Mouse (Mus musculus) MEL (cell line): ENCODE data around the gene Khdc1a. TPM values are rescaled to one million over a fixed set of nuclear protein-coding genes. Genes with fewer than 3 reads are reported as not detected.

ENCODE experiments used
- DNase-seq: peaks from one replicate; pipeline ENCODE4 v3.0.0; 2011; ENCODE audit warnings: low read depth, low spot score
- H3K27ac ChIP-seq: 2 replicates; pipeline ENCODE4 v1.5.1; 2012; ENCODE audit warnings: low read depth, mild to moderate bottlenecking, control low read depth, low read length, moderate library complexity; ENCODE audit not compliant: control insufficient read depth
- H3K27me3 ChIP-seq, 2 experiments: fragments of 150-350 bp in 1 of 2; sonication (generic) in 1 of 2; 2 replicates each; pipeline ENCODE4 v1.6.1; 2012; ENCODE audit warnings: low read length in 2 of 2, mild to moderate bottlenecking in 2 of 2, improper control_type of control experiment in 1 of 2, moderate library complexity in 1 of 2; ENCODE audit not compliant: insufficient read depth in 2 of 2, control insufficient read depth in 1 of 2
- H3K36me3 ChIP-seq, 2 experiments: 2 replicates each; pipeline ENCODE4 v1.6.1; 2012 to 2014; ENCODE audit warnings: low read length in 2 of 2, improper control_type of control experiment in 1 of 2, inconsistent platforms in 1 of 2, mild to moderate bottlenecking in 1 of 2; ENCODE audit not compliant: insufficient read depth in 2 of 2, control insufficient read depth in 1 of 2
- H3K4me1 ChIP-seq, 2 experiments: fragments of 150-350 bp in 1 of 2; sonication (generic) in 1 of 2; 2 replicates each; pipeline ENCODE4 v1.6.1; 2012; ENCODE audit warnings: low read length in 2 of 2, improper control_type of control experiment in 1 of 2, mild to moderate bottlenecking in 1 of 2; ENCODE audit not compliant: insufficient read depth in 2 of 2, control insufficient read depth in 1 of 2
- H3K4me3 ChIP-seq, 2 experiments: fragments of 150-350 bp in 1 of 2; sonication (generic) in 1 of 2; 2 replicates each; pipeline ENCODE4 v1.5.1; 2012; ENCODE audit warnings: low read depth in 2 of 2, low read length in 2 of 2, mild to moderate bottlenecking in 2 of 2, moderate library complexity in 2 of 2, control low read depth in 1 of 2, improper control_type of control experiment in 1 of 2; ENCODE audit not compliant: control insufficient read depth in 1 of 2, insufficient read depth in 1 of 2
- H3K79me2 ChIP-seq: 2 replicates; pipeline ENCODE4 v1.6.1; 2012; ENCODE audit warnings: mild to moderate bottlenecking, low read length, moderate library complexity; ENCODE audit not compliant: control insufficient read depth, poor library complexity, insufficient read depth
- H3K9ac ChIP-seq: 2 replicates; pipeline ENCODE4 v1.6.1; 2012; ENCODE audit warnings: low read depth, mild to moderate bottlenecking, control low read depth, low read length, moderate library complexity; ENCODE audit not compliant: control insufficient read depth, poor library complexity, severe bottlenecking
- H3K9me3 ChIP-seq: fragments of 150-350 bp; sonication (generic); replicated peaks from 2 replicates; pipeline ENCODE4 v1.6.1; 2012; ENCODE audit warnings: mild to moderate bottlenecking, low read length, improper control_type of control experiment, moderate library complexity; ENCODE audit not compliant: insufficient read depth
- BHLHE40 ChIP-seq: IDR thresholded peaks from 2 replicates; pipeline ENCODE4 v1.6.1; 2012; ENCODE audit warnings: low read depth, mild to moderate bottlenecking, inconsistent platforms, low read length, improper control_type of control experiment, borderline replicate concordance
- CHD2 ChIP-seq: IDR thresholded peaks from 2 replicates; pipeline ENCODE4 v1.6.1; 2011; ENCODE audit warnings: low read length, improper control_type of control experiment
- E2F4 ChIP-seq: IDR thresholded peaks from 2 replicates; pipeline ENCODE4 v1.6.1; 2011; ENCODE audit warnings: low read depth, low read length, improper control_type of control experiment, borderline replicate concordance
- ELF1 ChIP-seq: IDR thresholded peaks from 2 replicates; pipeline ENCODE4 v1.6.1; 2014; ENCODE audit warnings: low read depth, mild to moderate bottlenecking, inconsistent platforms, low read length, improper control_type of control experiment, moderate library complexity
- EP300 ChIP-seq, 2 experiments: IDR thresholded peaks; 2 replicates each; pipeline ENCODE4 v1.6.1; 2011; ENCODE audit warnings: improper control_type of control experiment in 2 of 2, low read length in 2 of 2, low read depth in 1 of 2, mild to moderate bottlenecking in 1 of 2
- ETS1 ChIP-seq: IDR thresholded peaks from 2 replicates; pipeline ENCODE4 v1.6.1; 2012; ENCODE audit warnings: low read depth, mild to moderate bottlenecking, inconsistent platforms, low read length, improper control_type of control experiment, moderate library complexity
- MAFK ChIP-seq: IDR thresholded peaks from 2 replicates; pipeline ENCODE4 v1.6.1; 2011; ENCODE audit warnings: low read depth, mild to moderate bottlenecking, low read length, improper control_type of control experiment, borderline replicate concordance
- MEF2A ChIP-seq: IDR thresholded peaks from 2 replicates; pipeline ENCODE4 v1.6.1; 2014; ENCODE audit warnings: low read depth, mild to moderate bottlenecking, inconsistent platforms, low read length, improper control_type of control experiment; ENCODE audit not compliant: poor library complexity, insufficient replicate concordance, severe bottlenecking; ENCODE audit errors: extremely low read depth
- MYB ChIP-seq: IDR thresholded peaks from 2 replicates; pipeline ENCODE4 v1.6.1; 2011; ENCODE audit warnings: mild to moderate bottlenecking, low read depth, low read length, improper control_type of control experiment
- NELFE ChIP-seq: IDR thresholded peaks from 2 replicates; pipeline ENCODE4 v1.6.1; 2011; ENCODE audit warnings: low read depth, low read length, improper control_type of control experiment
- POLR2AphosphoS5 ChIP-seq: IDR thresholded peaks from 2 replicates; pipeline ENCODE4 v1.6.1; 2012; ENCODE audit warnings: low read depth, borderline replicate concordance, mild to moderate bottlenecking, inconsistent platforms, low read length, moderate library complexity, mixed read lengths
- RAD21 ChIP-seq: IDR thresholded peaks from 2 replicates; pipeline ENCODE4 v1.6.1; 2011; ENCODE audit warnings: mild to moderate bottlenecking, low read depth, low read length, improper control_type of control experiment
- SIN3A ChIP-seq: IDR thresholded peaks from 2 replicates; pipeline ENCODE4 v1.6.1; 2012; ENCODE audit warnings: low read length, improper control_type of control experiment, inconsistent platforms
- TAL1 ChIP-seq: IDR thresholded peaks from 2 replicates; pipeline ENCODE4 v1.6.1; 2012; ENCODE audit warnings: mild to moderate bottlenecking, inconsistent platforms, low read length, moderate library complexity, mixed read lengths
- TBP ChIP-seq: IDR thresholded peaks from 2 replicates; pipeline ENCODE4 v1.8.0; 2011; ENCODE audit warnings: low read depth, low read length, improper control_type of control experiment
- TCF12 ChIP-seq: IDR thresholded peaks from 2 replicates; pipeline ENCODE4 v1.6.1; 2014; ENCODE audit warnings: low read depth, mild to moderate bottlenecking, inconsistent platforms, low read length, improper control_type of control experiment, moderate library complexity
- USF1 ChIP-seq: IDR thresholded peaks from 2 replicates; pipeline ENCODE4 v1.6.1; 2014; ENCODE audit warnings: low read depth, mild to moderate bottlenecking, inconsistent platforms, low read length, improper control_type of control experiment, moderate library complexity
- ZC3H11A ChIP-seq: IDR thresholded peaks from 2 replicates; pipeline ENCODE4 v1.6.1; 2012; ENCODE audit warnings: low read depth, mild to moderate bottlenecking, inconsistent platforms, low read length, improper control_type of control experiment
- ZKSCAN1 ChIP-seq: IDR thresholded peaks from 2 replicates; pipeline ENCODE4 v1.6.1; 2012; ENCODE audit warnings: low read depth, mild to moderate bottlenecking, inconsistent platforms, low read length, improper control_type of control experiment, moderate library complexity
- polyA plus RNA-seq, 2 experiments: library from polyadenylated mRNA; stranded (reverse) in 1 of 2; unstranded in 1 of 2; fragments of >175 nt in 1 of 2; fragments of >200 nt in 1 of 2; gene quantifications; 2 replicates each; pipeline versions ENCODE4 v1.2.1 to v1.2.4; 2012; ENCODE audit warnings: low replicate concordance in 2 of 2, low read depth in 1 of 2; ENCODE audit not compliant: insufficient read length in 2 of 2, insufficient read depth in 1 of 2, missing spikeins in 1 of 2
- total RNA-seq: library from RNA; depleted of rRNA; stranded (reverse); fragments of 300-350 nt; gene quantifications from 2 replicates; pipeline ENCODE4 v1.2.3, GENCODE M21; 2012; rRNA removed

Gene Khdc1a
- total and polyA plus RNA-seq, 3 experiments: 0.08 TPM; not detected in 2

GRCm38 (mm10) chr1:21383256-21383655 lies 33.8 kb downstream of the Khdc1a start, which contains the start of gene Khdc1b:
Gene Khdc1b (plus strand): TSS chr1:21383556.
- H3K4me3 ChIP-seq: no peak within 1 kb of the TSS
- no peaks in the 10 kb centered on the region for H3K9me3 ChIP-seq
- H3K9ac ChIP-seq: no peak within 1 kb of the TSS
- no peaks in the 10 kb centered on the region for H3K36me3 ChIP-seq
- H3K27me3 ChIP-seq: no peaks in the 10 kb centered on the region
- no peaks in the 10 kb centered on the region for H3K79me2 ChIP-seq
- H3K4me1 ChIP-seq: no peaks in the 10 kb centered on the region
- DNase-seq: no peak
- TF ChIP-seq EP300 (IDR thresholded peaks at IDR 0.05; ENCODE audit: low read depth in 1 of 2, low read length in 2 of 2) (no peak), ETS1 (no peak), E2F4 (no peak), ELF1 (no peak), ZC3H11A (no peak), BHLHE40 (no peak), TBP (no peak), ZKSCAN1 (no peak), POLR2AphosphoS5 (no peak), SIN3A (no peak), RAD21 (no peak), MEF2A (no peak)
- H3K27ac ChIP-seq: no peak within 1 kb of the TSS

GRCm38 (mm10) chr1:21391138-21391671 lies 41.8 kb downstream of the Khdc1a start:
- Histone ChIP-seq H3K4me1 (no peaks in the 10 kb centered on the region), H3K4me3 (no peak overlapping the region), H3K36me3 (no peaks in the 10 kb centered on the region), H3K9me3 (no peaks in the 10 kb centered on the region), H3K27ac (no peak overlapping the region), H3K9ac (no peak overlapping the region), H3K27me3 (no peaks in the 10 kb centered on the region), H3K79me2 (no peaks in the 10 kb centered on the region)
- TF ChIP-seq SIN3A (no peak), NELFE (no peak), CHD2 (no peak), TCF12 (no peak), MYB (no peak), POLR2AphosphoS5 (no peak), USF1 (no peak), TAL1 (no peak), MAFK (no peak)
- DNase-seq: no peak

Other genes starting within 250 kb of the Khdc1a start
- 1.3 TPM in 2 replicates for gene Tmem14a, start 131.1 kb upstream of the Khdc1a start, total RNA-seq
- gene Tmem14a, start 131.1 kb upstream of the Khdc1a start, polyA plus RNA-seq: 1 to 10 TPM in 1 of 2 experiments, not detected in 1; 1.7 TPM
- 2.2 and 4.5 TPM in 2 replicates for gene Gsta3, start 109.1 kb upstream of the Khdc1a start, total RNA-seq
- gene Gsta3, start 109.1 kb upstream of the Khdc1a start, polyA plus RNA-seq: 1 to 10 TPM in 1 of 2 experiments, not detected in 1; 3.4 TPM
- gene Khdc1c, start 18.7 kb downstream of the Khdc1a start, total RNA-seq: 0.10 TPM in 1 of 2 replicates, not detected in the other
- gene Khdc1c, start 18.7 kb downstream of the Khdc1a start, polyA plus RNA-seq: under 1 TPM in 1 of 2 experiments, not detected in 1; 0.10 TPM
- gene Khdc1b, start 33.9 kb downstream of the Khdc1a start, total RNA-seq: not detected in 2 replicates
- gene Khdc1b, start 33.9 kb downstream of the Khdc1a start, polyA plus RNA-seq: not detected